ENCODE assay signal across 19 mouse cellular contexts in genomic region chr14:81287489-81288025, GRCm38 (mm10).
"Had no signal": no experiment of that assay in that cellular context is flagged by ENCODE, and none has a peak within 500 bp of the region (broad histone marks: within the 10 kb centered on the region; RNA-seq: fewer than 3 reads in every experiment).

No protein-coding gene starts in this region.

- H3K4me2 ChIP-seq: limb, embryonic 13.5 days; liver, embryonic 12.5 days; liver, embryonic 15.5 days; lung, embryonic 15.5 days; midbrain, embryonic 13.5 days had no signal

- H3K36me3 ChIP-seq: limb, embryonic 10.5 days; limb, embryonic 13.5 days; liver, embryonic 12.5 days; liver, embryonic 15.5 days; lung, embryonic 15.5 days; midbrain, embryonic 10.5 days; midbrain, embryonic 13.5 days had no signal

- H3K9ac ChIP-seq: limb, embryonic 13.5 days; liver, embryonic 12.5 days; liver, embryonic 15.5 days; lung, embryonic 15.5 days; midbrain, embryonic 13.5 days had no signal

- DNase-seq: kidney, adult 18-20 months; kidney, adult 9 months; kidney, postnatal 14 days; kidney, postnatal 4 days; liver; lung, adult 18-20 months; lung, postnatal 10 days; lung, postnatal 36 days; right cerebral cortex, postnatal 25 days; thymus, postnatal 36 days had no signal

- H3K4me3 ChIP-seq: limb, embryonic 10.5 days; limb, embryonic 13.5 days; liver, embryonic 12.5 days; liver, embryonic 15.5 days; lung, embryonic 15.5 days; megakaryocyte, embryonic 14.5 days; midbrain, embryonic 10.5 days; midbrain, embryonic 13.5 days had no signal

- ATAC-seq: liver, embryonic 12.5 days; midbrain, embryonic 13.5 days had no signal

- H3K27ac ChIP-seq: limb, embryonic 10.5 days; limb, embryonic 13.5 days; liver, embryonic 12.5 days; liver, embryonic 15.5 days; lung, embryonic 15.5 days; midbrain, embryonic 10.5 days; midbrain, embryonic 13.5 days; stomach, postnatal 0 days had no signal

- H3K9me3 ChIP-seq: limb, embryonic 10.5 days; limb, embryonic 13.5 days; liver, embryonic 12.5 days; liver, embryonic 15.5 days; lung, embryonic 15.5 days; megakaryocyte, embryonic 14.5 days; midbrain, embryonic 10.5 days; midbrain, embryonic 13.5 days had no signal

- H3K4me1 ChIP-seq: limb, embryonic 10.5 days; limb, embryonic 13.5 days; liver, embryonic 12.5 days; liver, embryonic 15.5 days; lung, embryonic 15.5 days; megakaryocyte, embryonic 14.5 days; midbrain, embryonic 10.5 days; midbrain, embryonic 13.5 days had no signal

- H3K27me3 ChIP-seq: limb, embryonic 13.5 days; liver, embryonic 12.5 days; liver, embryonic 15.5 days; lung, embryonic 15.5 days; megakaryocyte, embryonic 14.5 days; midbrain, embryonic 13.5 days had no signal
